Mouse (Mus musculus) liver, embryonic 14.5 days (tissue): ENCODE data around the gene Kcnj15.

Experiments
- CTCF ChIP-seq: IDR thresholded peaks from 2 replicates; pipeline ENCODE4 v1.5.1; 2016; ENCODE audit warnings: antibody characterized with exemption, low read depth, control low read depth
- EP300 ChIP-seq: IDR thresholded peaks from 2 replicates; pipeline ENCODE4 v1.6.1; 2016; ENCODE audit warnings: antibody characterized with exemption, low read depth

DNA sequence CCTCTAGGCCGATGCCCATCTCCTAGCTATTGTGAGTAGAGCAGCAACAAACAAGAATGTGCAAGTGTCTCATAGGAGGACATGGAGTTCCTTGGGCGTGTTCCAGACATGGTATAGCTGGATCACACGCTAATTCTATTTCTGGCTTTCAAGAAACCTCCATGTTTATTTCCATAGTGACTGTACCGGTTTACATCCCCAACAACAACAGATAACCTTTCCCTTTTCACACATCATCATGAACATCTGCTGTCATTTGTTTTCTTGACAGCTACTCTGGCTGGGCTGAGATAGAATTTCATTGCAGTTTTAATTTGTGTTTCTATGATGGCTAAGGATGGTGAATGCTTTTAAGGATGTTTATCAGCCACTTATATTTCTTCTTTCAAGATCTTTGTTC lies 25.6 kb upstream of the Kcnj15 start:
- no peak for TF ChIP-seq CTCF
- TF ChIP-seq EP300 = no peak
